Mouse (Mus musculus): ENCODE data around the gene Bglap3.
"Not testable (repeated sequence)": the region's sequence is repeated elsewhere in the genome, so short reads cannot be mapped to it uniquely, and the experiment has no call there.

The Bglap3 gene

GRCm38 (mm10) chr3:88376644-88377043 is 4.1 kb upstream of the Bglap3 start:
- DNase-seq (ENCODE audit: low read depth), result not testable (repeated sequence)

- DNase-seq (ENCODE audit: low read depth), result peak; percentile 54
Observed at GRCm38 (mm10) chr3:88375750-88376626, 3.4 kb upstream of the Bglap3 start.

- not testable (repeated sequence) for DNase-seq (ENCODE audit: low read depth)
Observed at GRCm38 (mm10) chr3:88368511-88368910, 4.0 kb downstream of the Bglap3 start.

GRCm38 (mm10) chr3:88367517-88367916 is 5.0 kb downstream of the Bglap3 start:
- DNase-seq (ENCODE audit: low read depth), result not testable (repeated sequence)

- peak; percentile 41 for DNase-seq (ENCODE audit: low read depth)
Observed at GRCm38 (mm10) chr3:88366830-88367428, 5.6 kb downstream of the Bglap3 start.

- no peak for DNase-seq (ENCODE audit: low read depth)
Observed at GRCm38 (mm10) chr3:88365705-88366361, 6.7 kb downstream of the Bglap3 start.

GRCm38 (mm10) chr3:88364337-88364736 is 8.2 kb downstream of the Bglap3 start, which contains the start of gene Paqr6:
Gene Paqr6, plus strand, starts transcription at chr3:88364584.
- no peak for DNase-seq (ENCODE audit: low read depth)

- DNase-seq (ENCODE audit: low read depth), result no peak
Observed at GRCm38 (mm10) chr3:88363700-88364099, 8.8 kb downstream of the Bglap3 start.

GRCm38 (mm10) chr3:88361612-88362313 is 10.8 kb downstream of the Bglap3 start:
- no peak for DNase-seq (ENCODE audit: low read depth)

GRCm38 (mm10) chr3:88361096-88361495 is 11.4 kb downstream of the Bglap3 start:
- no peak for DNase-seq (ENCODE audit: low read depth)

- no peak for DNase-seq (ENCODE audit: low read depth)
Observed at GRCm38 (mm10) chr3:88359989-88360388, 12.6 kb downstream of the Bglap3 start.

GRCm38 (mm10) chr3:88359584-88359983 is 13.0 kb downstream of the Bglap3 start:
- no peak for DNase-seq (ENCODE audit: low read depth)

- DNase-seq (ENCODE audit: low read depth), result no peak
Observed at GRCm38 (mm10) chr3:88354396-88355165, 18.0 kb downstream of the Bglap3 start.

GRCm38 (mm10) chr3:88352907-88353306 is 19.6 kb downstream of the Bglap3 start:
- DNase-seq (ENCODE audit: low read depth), result no peak

GRCm38 (mm10) chr3:88350732-88351131 is 21.8 kb downstream of the Bglap3 start:
- DNase-seq (ENCODE audit: low read depth), result no peak

- DNase-seq (ENCODE audit: low read depth), result no peak
Observed at GRCm38 (mm10) chr3:88339006-88339405, 33.5 kb downstream of the Bglap3 start.

GRCm38 (mm10) chr3:88338316-88338715 is 34.2 kb downstream of the Bglap3 start:
- DNase-seq (ENCODE audit: low read depth), result no peak

- DNase-seq (ENCODE audit: low read depth), result peak; percentile 64
Observed at GRCm38 (mm10) chr3:88337367-88338020, 35.0 kb downstream of the Bglap3 start.

- DNase-seq (ENCODE audit: low read depth), result peak; percentile 98
Observed at GRCm38 (mm10) chr3:88336058-88337013, 36.2 kb downstream of the Bglap3 start, which contains the start of the genes Tmem79 and Smg5. Gene Tmem79, minus strand, starts transcription at chr3:88336148. Gene Smg5, plus strand, starts transcription at chr3:88336260.
